Mouse (Mus musculus) neural tube, embryonic 11.5 days (tissue): ENCODE data around the gene Fgf3. TPM values are rescaled to one million over a fixed set of nuclear protein-coding genes. Genes with fewer than 3 reads are reported as not detected.

Experiments used
- ATAC-seq: fragments of 200-750 bp; cut with Nextera tagmentation; 2 replicates; pipeline ENCODE4 v1.8.0; 2017; ENCODE audit warnings: moderate number of reproducible peaks, mild to moderate bottlenecking, moderate TSS enrichment, moderate library complexity; ENCODE audit not compliant: insufficient read depth, low FRiP score, low TSS enrichment
- DNase-seq: peaks from one replicate; pipeline ENCODE4 v3.0.0-alpha.2; 2015; ENCODE audit warnings: low spot score
- H3K27ac ChIP-seq: fragments of 300-500 bp; sonication (generic); 2 replicates; pipeline ENCODE4 v1.5.1; 2014; ENCODE audit warnings: low read depth, mild to moderate bottlenecking, low read length
- H3K27me3 ChIP-seq: fragments of 300-500 bp; sonication (generic); 2 replicates; pipeline ENCODE4 v1.6.1; 2014; ENCODE audit warnings: mild to moderate bottlenecking, low read length, mixed read lengths; ENCODE audit not compliant: control insufficient read depth, insufficient read depth
- H3K36me3 ChIP-seq: fragments of 300-500 bp; sonication (generic); 2 replicates; pipeline ENCODE4 v1.6.1; 2014; ENCODE audit warnings: mild to moderate bottlenecking, low read length, moderate library complexity, mixed read lengths; ENCODE audit not compliant: control insufficient read depth, insufficient read depth
- H3K4me1 ChIP-seq: fragments of 300-500 bp; sonication (generic); 2 replicates; pipeline ENCODE4 v1.6.1; 2014; ENCODE audit warnings: low read length, mixed read lengths; ENCODE audit not compliant: control insufficient read depth, insufficient read depth
- H3K4me2 ChIP-seq: fragments of 300-500 bp; sonication (generic); 2 replicates; pipeline ENCODE4 v1.6.1; 2014; ENCODE audit warnings: low read depth, mild to moderate bottlenecking, moderate library complexity
- H3K4me3 ChIP-seq: fragments of 300-500 bp; sonication (generic); 2 replicates; pipeline ENCODE4 v1.5.1; 2014; ENCODE audit warnings: low read depth, low read length
- H3K9ac ChIP-seq: fragments of 300-500 bp; sonication (generic); 2 replicates; pipeline ENCODE4 v1.6.1; 2014; ENCODE audit warnings: mild to moderate bottlenecking, low read length
- H3K9me3 ChIP-seq: fragments of 300-500 bp; sonication (generic); 2 replicates; pipeline ENCODE4 v1.6.1; 2016; ENCODE audit warnings: low read length; ENCODE audit not compliant: control insufficient read depth
- WGBS: fragments of 180-500 bp; shearing (Covaris S2); extraction: QIAGEN DNeasy Blood & Tissue Kit; methylation state at CpG from one replicate; pipeline ENCODE4 v1.1.7; 2014; 5-methylcytosine and 5-hydroxymethylcytosine counted together
- polyA plus RNA-seq: library from polyadenylated mRNA; unstranded; fragments of >200 nt; fragmentation: Nextera tagmentation; extraction: Ambion mirVana; gene quantifications from 2 replicates; pipeline ENCODE4 v1.2.1, GENCODE M21; 2014

Fgf3 gene
- polyA plus RNA-seq, 1 experiment from 2014 or later, result 0.98 TPM

DNA sequence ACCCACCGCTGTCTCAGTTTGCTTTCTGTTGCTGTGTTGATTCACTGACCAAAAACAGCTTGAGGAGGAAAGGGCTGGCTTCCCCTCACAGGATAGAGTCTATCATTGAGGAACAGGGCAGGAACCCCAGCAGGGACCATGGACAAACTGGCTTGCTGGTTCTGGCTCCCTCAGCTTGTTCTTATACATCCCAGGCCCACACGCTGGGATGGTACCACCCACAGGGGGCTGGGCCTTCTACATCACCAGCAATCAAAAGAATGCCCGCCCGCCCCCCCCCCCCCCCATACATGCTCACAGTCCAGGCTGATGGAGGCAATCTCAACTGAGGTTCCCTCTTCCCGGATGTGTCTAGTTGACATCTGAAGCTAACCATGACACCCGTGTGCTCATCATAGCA lies 30.8 kb upstream of the Fgf3 start:
- Histone ChIP-seq H3K27me3 (no peaks in the 10 kb centered on the region), H3K4me3 (no peak overlapping the region), H3K27ac (no peak overlapping the region), H3K36me3 (no peaks in the 10 kb centered on the region), H3K9ac (no peak overlapping the region), H3K4me2 (no peak overlapping the region), H3K4me1 (no peaks in the 10 kb centered on the region), H3K9me3 (no peaks in the 10 kb centered on the region)
- 70% methylated on average over 6 of the region's 6 CpGs for WGBS
- ATAC-seq (no peak), DNase-seq (no peak)

DNA sequence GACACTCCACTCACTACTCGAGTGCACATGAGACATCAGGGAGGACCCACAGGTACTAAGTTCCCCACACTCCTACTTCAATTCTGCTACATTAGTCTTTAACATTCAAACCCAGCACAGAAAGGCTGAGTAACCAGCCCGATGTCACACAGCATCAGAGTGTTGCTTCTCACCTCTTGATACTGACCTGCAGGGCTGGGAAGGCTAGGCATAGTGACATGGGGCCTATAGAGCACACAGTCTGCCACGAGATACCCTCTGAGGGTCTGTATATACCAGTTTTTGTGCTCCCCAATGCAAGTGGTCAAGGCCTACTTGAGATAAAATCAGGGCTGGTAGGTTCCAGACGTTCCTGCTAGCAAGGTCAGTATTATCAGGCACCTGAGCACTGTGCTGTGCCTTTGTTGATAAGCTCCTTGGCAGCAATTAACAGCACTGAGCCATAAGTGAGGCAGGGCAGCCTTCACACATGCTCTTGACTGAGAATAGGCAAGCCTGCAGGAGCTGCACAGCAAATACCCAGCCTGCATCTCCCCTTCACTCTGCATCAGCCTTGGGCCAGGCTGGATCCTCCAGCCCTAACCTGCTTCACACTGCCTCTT lies 29.8 kb upstream of the Fgf3 start:
- WGBS, result 73% methylated on average over 4 of the region's 4 CpGs
- H3K27ac ChIP-seq, result no peak overlapping the region

DNA sequence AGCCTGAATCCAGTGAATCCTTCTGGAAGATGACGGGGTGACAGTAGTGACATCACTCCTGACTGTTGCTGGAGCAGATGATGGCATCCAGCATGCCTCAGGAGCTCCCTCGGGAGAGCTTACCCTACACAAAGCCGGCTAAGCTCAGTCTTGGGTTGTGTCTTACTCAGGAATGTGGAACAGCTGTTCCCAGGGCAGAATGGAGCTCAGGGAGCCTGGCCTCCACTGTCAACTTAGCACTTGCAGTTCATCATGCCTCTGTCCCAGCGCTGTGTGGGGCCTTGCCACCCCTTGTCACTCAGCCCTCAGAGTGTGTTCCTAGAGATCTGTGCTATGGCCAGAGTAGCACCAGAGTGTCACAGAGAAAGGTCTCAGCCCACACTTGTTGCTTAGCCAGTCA lies 26.4 kb upstream of the Fgf3 start:
- H3K9me3 ChIP-seq, result no peaks in the 10 kb centered on the region
- 48% methylated on average over 4 of the region's 4 CpGs for WGBS
- H3K4me2 ChIP-seq, result no peak overlapping the region
- H3K27ac ChIP-seq, result no peak overlapping the region
- DNase-seq (peak; percentile 31), ATAC-seq (no peak)
- no peaks in the 10 kb centered on the region for H3K36me3 ChIP-seq
- no peak overlapping the region for H3K4me3 ChIP-seq
- H3K9ac ChIP-seq, result no peak overlapping the region
- no peaks in the 10 kb centered on the region for H3K27me3 ChIP-seq
- H3K4me1 ChIP-seq, result no peaks in the 10 kb centered on the region

More for the DNA sequence above, 29.8 kb upstream of the Fgf3 start:
- no peak for DNase-seq
- no peak overlapping the region for H3K4me2 ChIP-seq
- H3K36me3 ChIP-seq, result no peaks in the 10 kb centered on the region
- H3K9ac ChIP-seq, result no peak overlapping the region
- H3K4me1 ChIP-seq, result no peaks in the 10 kb centered on the region
- no peak for ATAC-seq
- no peaks in the 10 kb centered on the region for H3K27me3 ChIP-seq
- no peak overlapping the region for H3K4me3 ChIP-seq
- no peaks in the 10 kb centered on the region for H3K9me3 ChIP-seq

DNA sequence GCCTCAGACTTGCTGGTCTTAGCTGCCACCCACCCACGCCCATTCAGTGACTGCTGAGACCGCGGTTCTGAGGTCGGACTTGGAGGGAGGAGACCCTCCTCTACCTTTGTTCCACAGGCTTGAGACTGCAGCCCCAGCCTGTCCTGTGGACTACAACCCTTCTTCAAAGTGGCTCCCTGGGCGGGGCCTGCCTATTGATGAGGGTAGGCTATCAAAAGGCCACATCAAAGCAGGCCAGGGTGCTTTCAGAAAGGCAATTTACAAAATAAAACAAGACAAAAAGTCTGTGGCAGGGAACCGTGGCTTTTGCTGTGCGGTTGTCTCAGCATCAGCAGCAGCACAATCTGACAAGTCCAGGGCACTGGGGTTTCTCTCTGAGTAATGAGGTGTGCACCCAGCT lies 16.0 kb upstream of the Fgf3 start:
- WGBS, result 18% methylated on average over 7 of the region's 7 CpGs
- no peak overlapping the region for H3K4me2 ChIP-seq
- H3K9ac ChIP-seq, result no peak overlapping the region

DNA sequence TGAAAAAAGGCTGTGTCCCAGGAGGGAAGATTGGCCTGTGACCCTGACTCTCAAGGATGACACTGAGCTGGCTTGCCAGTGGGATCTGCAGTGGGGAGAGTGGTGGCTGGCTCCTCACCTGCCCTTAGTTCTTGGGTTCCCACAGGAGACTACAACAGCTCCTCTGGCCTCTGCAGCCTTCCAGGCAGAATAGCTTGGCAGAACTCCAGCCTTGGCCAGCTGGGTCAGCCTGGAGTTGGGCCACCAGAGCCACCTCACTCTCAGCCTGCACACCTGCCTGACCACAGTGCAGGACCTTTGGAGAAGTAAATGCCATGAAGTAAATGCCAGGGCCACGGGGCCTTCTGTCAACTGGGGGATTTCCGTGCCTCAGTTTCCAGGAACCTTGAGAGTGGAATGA lies 13.9 kb upstream of the Fgf3 start:
- Histone ChIP-seq H3K4me3 (no peak overlapping the region), H3K9ac (no peak overlapping the region), H3K4me1 (no peaks in the 10 kb centered on the region), H3K36me3 (no peaks in the 10 kb centered on the region), H3K27ac (no peak overlapping the region), H3K27me3 (no peaks in the 10 kb centered on the region), H3K4me2 (no peak overlapping the region), H3K9me3 (no peaks in the 10 kb centered on the region)
- 77% methylated on average over 2 of the region's 2 CpGs for WGBS
- DNase-seq (no peak), ATAC-seq (no peak)

More for the DNA sequence above, 16.0 kb upstream of the Fgf3 start:
- H3K36me3 ChIP-seq, result no peaks in the 10 kb centered on the region
- H3K9me3 ChIP-seq, result no peaks in the 10 kb centered on the region
- no peaks in the 10 kb centered on the region for H3K27me3 ChIP-seq
- no peak overlapping the region for H3K27ac ChIP-seq
- ATAC-seq (no peak), DNase-seq (no peak)
- no peaks in the 10 kb centered on the region for H3K4me1 ChIP-seq
- H3K4me3 ChIP-seq, result no peak overlapping the region

DNA sequence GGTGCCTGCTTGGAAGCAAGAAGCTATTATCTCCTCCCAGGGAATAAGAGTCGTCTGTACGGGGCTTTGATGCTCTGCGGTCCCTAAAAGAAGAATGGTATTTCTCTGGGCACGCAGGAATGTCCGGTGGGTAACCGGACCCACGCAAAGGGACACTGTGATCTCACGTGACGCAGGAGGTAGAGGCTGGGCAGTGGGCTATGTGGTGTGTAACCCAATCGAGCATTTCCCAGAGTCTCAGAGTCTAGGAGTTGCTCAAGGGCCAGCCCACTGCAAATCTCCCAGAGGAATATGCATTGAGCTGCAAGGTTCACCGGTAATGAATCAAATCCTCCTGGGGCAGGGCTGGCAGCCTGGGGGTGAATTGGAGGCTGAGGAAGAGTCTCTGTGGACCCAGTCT lies 9.5 kb upstream of the Fgf3 start:
- 35% methylated on average over 11 of the region's 11 CpGs for WGBS
- no peaks in the 10 kb centered on the region for H3K4me1 ChIP-seq
- H3K9me3 ChIP-seq, result no peaks in the 10 kb centered on the region
- H3K27ac ChIP-seq, result no peak overlapping the region
- H3K36me3 ChIP-seq, result no peaks in the 10 kb centered on the region
- ATAC-seq, result no peak
- H3K4me2 ChIP-seq, result no peak overlapping the region
- DNase-seq, result no peak
- no peak overlapping the region for H3K9ac ChIP-seq
- no peaks in the 10 kb centered on the region for H3K27me3 ChIP-seq
- H3K4me3 ChIP-seq, result no peak overlapping the region

DNA sequence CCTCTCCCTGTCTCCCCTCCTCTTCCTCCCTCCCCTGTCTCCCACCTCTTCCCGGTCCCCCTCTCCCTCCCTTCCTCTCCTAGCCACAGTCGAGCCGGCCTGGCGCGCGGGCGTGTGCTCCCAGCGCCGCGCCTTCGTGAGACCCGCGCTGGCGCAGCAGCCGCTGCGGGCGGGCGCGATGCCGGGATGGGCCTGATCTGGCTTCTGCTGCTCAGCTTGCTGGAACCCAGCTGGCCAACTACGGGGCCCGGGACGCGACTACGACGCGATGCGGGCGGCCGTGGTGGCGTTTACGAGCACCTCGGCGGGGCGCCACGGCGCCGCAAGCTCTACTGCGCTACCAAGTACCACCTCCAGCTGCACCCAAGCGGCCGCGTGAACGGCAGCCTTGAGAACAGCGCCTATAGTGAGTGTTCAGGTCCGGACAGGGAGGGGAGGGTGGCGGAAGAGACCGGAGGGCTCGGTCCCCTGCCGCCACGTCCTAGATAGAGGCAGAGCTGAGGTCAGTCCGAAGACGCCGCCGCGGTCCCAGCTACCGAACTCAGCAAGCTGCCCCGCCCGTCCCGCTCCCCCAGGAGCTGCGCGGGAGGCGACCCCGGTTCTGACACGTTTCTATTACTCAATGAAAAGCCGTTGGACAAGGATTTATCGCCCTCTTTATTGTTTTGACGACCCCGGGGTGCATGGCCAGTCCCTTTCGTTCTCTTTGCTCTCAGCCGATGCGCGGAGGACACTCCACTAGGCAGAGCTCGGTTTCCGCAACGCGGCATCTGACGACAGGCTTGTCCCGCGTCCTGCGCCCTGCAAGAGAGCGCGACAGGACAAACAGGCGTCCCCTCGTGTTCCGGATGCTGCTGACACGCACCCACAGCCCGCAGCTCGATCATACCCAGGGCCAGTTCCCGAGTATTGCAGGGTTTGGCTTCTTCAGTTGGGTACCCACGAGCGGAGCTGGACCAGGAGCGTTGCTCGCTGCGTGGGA lies 930 bp downstream of the Fgf3 start:
- DNase-seq (peak; percentile 68), ATAC-seq (peak; percentile 55)

DNA sequence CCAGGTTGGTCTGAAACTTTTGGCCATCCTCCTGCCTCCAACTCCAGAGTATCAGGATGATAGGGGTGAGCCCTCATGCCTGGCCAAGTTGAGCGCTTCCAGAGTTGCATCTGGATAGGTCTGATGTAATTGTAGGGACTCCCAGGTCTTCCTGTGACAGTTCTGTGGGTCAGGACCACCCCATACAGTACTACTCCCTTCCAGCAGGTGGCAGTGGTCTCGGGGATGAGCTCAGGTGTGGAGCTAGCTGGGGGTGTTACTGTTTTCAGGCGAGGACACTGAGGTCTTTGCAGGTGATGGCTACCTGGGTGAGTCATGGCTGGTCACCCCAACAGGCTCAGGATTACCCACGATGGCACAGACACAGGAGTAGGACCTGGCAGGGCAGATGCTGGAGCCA lies 8.3 kb downstream of the Fgf3 start:
- Histone ChIP-seq H3K4me1 (no peaks in the 10 kb centered on the region), H3K4me2 (no peak overlapping the region), H3K27me3 (peaks cover 2% of the 10 kb centered on the region; the same call in 1 of the 2 replicates), H3K9ac (no peak overlapping the region), H3K4me3 (no peak overlapping the region), H3K27ac (no peak overlapping the region), H3K36me3 (no peaks in the 10 kb centered on the region), H3K9me3 (no peaks in the 10 kb centered on the region)
- 34% methylated on average over 4 of the region's 4 CpGs for WGBS
- ATAC-seq, result no peak
- DNase-seq, result peak; percentile 38

More for the DNA sequence above, 930 bp downstream of the Fgf3 start:
- Histone ChIP-seq H3K4me3 (peak overlapping the region; percentile 40), H3K4me2 (peak overlapping the region; percentile 66), H3K4me1 (peaks cover 15% of the 10 kb centered on the region), H3K36me3 (no peaks in the 10 kb centered on the region), H3K9me3 (no peaks in the 10 kb centered on the region), H3K27me3 (peaks cover 48% of the 10 kb centered on the region), H3K9ac (peak overlapping the region; percentile 36), H3K27ac (no peak overlapping the region)
- WGBS, result under 1% methylated on average over 93 of the region's 94 CpGs

DNA sequence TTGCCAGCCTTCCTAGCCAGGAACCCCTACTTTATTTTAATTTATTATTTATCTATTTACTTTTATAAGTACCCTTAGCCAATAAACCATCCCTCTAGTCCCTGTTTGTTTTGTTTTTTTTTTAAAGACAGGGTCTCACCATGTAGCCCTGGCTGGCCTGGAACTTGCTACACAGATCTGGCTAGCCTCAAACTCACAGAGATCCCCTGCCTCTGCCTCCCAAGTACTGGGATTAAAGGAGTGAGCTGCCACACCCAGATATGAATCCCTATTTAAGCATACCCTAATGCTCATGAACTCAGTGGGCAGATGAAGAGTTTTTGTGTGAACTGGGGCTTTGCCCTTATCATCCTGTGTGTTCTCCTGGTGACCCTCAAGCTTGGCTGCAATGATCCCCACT lies 9.2 kb downstream of the Fgf3 start, which contains the start of gene Fgf4:
Fgf4 (plus strand) TSS at position 301 of the 400 bp plus-strand sequence.
- Histone ChIP-seq H3K4me1 (no peaks in the 10 kb centered on the region), H3K9me3 (no peaks in the 10 kb centered on the region), H3K4me3 (no peak within 1 kb of the TSS), H3K27me3 (peaks cover under 1% of the 10 kb centered on the region; the same call in 1 of the 2 replicates), H3K4me2 (no peak within 1 kb of the TSS), H3K36me3 (no peaks in the 10 kb centered on the region), H3K9ac (no peak within 1 kb of the TSS), H3K27ac (no peak within 1 kb of the TSS)
- no peak for DNase-seq
- no peak for ATAC-seq
